Mouse (Mus musculus) cortical plate, adult 2 months (tissue): ENCODE results near the gene Lsp1. TPM values are rescaled to one million over a fixed set of nuclear protein-coding genes. Genes with fewer than 3 reads are reported as not detected.

Experiments
- H3K27ac ChIP-seq: fragments of 200-500 bp; 2 replicates; pipeline ENCODE4 v1.5.1; 2012; ENCODE audit warnings: low read length, control low read depth, inconsistent platforms; ENCODE audit not compliant: insufficient read depth
- H3K4me1 ChIP-seq: fragments of 200-500 bp; 2 replicates; pipeline ENCODE4 v1.6.1; 2011; ENCODE audit warnings: low read length; ENCODE audit not compliant: control insufficient read depth, insufficient read depth
- H3K4me3 ChIP-seq: fragments of 200-500 bp; 2 replicates; pipeline ENCODE4 v1.5.1; 2011; ENCODE audit warnings: mild to moderate bottlenecking, low read length, control low read depth; ENCODE audit not compliant: insufficient read depth
- CTCF ChIP-seq: fragments of 200-500 bp; IDR thresholded peaks from 2 replicates; pipeline ENCODE4 v1.5.1; 2011; ENCODE audit warnings: mild to moderate bottlenecking, control low read depth, low read length; ENCODE audit not compliant: insufficient read depth; ENCODE audit errors: extremely low read depth
- POLR2A ChIP-seq: fragments of 200-500 bp; IDR thresholded peaks from 2 replicates; pipeline ENCODE4 v1.6.1; 2011; ENCODE audit warnings: mild to moderate bottlenecking, low read length, control low read depth; ENCODE audit not compliant: insufficient read depth; ENCODE audit errors: extremely low read depth
- polyA plus RNA-seq: library from polyadenylated mRNA; depleted of rRNA; stranded (reverse); fragments of >200 nt; gene quantifications from 2 replicates; pipeline ENCODE4 v1.2.3, GENCODE M21; 2012

Lsp1 gene
- polyA plus RNA-seq, 1 experiment = 10.2 TPM

DNA sequence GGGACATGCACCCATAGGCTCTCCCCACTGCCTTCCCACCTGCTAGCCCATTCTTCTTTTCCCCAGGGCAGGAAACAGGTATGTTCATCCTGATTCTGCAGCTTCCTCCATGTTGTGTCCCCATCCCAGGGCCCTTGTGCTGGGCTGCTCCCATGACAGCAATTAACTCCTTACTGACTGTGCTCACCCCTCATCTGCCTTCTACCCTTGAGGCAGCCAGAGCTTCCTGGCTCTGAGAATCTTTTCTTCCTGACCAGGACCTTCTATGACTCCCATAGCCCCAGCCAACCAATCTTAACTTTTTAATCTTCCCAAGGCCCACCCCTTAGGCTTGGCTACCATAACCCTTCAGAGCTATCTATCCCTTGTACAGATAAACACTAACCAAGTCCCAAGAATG is 18.7 kb downstream of the Lsp1 start:
- TF ChIP-seq POLR2A (no peak), CTCF (no peak)
- Histone ChIP-seq H3K27ac (no peak overlapping the region), H3K4me3 (no peak overlapping the region), H3K4me1 (no peaks in the 10 kb centered on the region)

DNA sequence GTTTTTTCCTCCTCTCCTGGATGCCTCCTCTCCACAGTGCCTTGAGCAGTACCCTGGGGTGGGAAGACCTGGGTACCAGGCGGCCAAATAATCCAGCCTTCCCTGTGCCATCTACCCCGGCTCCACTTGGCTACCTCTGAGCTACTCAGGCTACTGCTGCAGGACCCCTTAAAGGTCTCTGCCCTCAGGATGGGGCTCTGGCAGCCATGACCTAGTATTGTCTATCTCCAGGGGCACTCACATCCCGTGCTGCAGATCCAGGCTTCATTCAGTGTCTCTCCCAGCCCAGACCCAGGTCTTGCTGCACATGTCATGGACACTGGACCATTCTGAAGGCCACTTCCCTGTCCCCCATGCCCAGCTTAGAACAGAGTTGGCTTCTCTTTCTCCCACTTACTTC is 19.3 kb downstream of the Lsp1 start:
- Histone ChIP-seq H3K4me1 (no peaks in the 10 kb centered on the region), H3K4me3 (no peak overlapping the region), H3K27ac (no peak overlapping the region)
- TF ChIP-seq CTCF (no peak), POLR2A (no peak)

DNA sequence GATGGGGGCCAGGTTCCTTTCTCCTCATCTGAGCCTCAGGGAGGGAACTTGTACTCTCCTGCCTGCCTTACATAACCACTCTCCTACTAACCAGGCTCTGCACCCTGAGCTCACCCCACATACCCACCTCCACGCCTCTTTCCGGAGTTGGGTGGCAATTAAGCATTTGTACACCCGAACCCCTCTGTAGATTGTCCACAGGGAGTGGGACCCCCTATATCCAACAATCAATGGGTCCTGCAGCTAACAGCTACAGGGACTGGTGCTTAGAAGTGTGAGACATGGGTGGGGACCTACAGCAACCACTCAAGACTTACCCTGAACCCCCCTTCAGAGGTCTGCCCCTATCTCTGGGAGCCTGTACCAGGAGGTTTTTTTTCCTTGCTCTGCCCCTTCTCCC is 20.1 kb downstream of the Lsp1 start:
- H3K27ac ChIP-seq = no peak overlapping the region
- no peak overlapping the region for H3K4me3 ChIP-seq
- no peaks in the 10 kb centered on the region for H3K4me1 ChIP-seq
- TF ChIP-seq CTCF (no peak), POLR2A (no peak)

DNA sequence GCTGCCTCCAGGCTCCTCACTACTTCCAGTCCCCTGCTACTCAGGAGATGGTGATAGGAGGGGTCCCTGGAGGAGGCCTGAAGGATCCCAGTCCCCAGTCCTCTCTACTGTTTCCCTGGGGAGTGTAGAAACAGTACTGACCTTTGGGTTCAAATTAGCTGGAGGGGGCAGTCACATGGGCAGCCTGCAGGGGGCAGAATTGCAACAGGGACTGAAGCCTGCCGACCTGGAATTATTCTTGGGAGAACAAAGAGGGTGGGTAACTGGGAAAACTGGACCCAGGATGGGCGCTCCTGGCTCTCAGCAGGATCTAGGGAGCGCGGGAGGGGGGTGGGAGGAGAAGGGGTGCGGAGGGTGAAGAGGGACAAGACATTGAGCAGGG is 20.6 kb downstream of the Lsp1 start:
- H3K4me1 ChIP-seq = no peaks in the 10 kb centered on the region
- no peak overlapping the region for H3K4me3 ChIP-seq
- no peak overlapping the region for H3K27ac ChIP-seq
- TF ChIP-seq CTCF (peak; percentile 35), POLR2A (no peak)

DNA sequence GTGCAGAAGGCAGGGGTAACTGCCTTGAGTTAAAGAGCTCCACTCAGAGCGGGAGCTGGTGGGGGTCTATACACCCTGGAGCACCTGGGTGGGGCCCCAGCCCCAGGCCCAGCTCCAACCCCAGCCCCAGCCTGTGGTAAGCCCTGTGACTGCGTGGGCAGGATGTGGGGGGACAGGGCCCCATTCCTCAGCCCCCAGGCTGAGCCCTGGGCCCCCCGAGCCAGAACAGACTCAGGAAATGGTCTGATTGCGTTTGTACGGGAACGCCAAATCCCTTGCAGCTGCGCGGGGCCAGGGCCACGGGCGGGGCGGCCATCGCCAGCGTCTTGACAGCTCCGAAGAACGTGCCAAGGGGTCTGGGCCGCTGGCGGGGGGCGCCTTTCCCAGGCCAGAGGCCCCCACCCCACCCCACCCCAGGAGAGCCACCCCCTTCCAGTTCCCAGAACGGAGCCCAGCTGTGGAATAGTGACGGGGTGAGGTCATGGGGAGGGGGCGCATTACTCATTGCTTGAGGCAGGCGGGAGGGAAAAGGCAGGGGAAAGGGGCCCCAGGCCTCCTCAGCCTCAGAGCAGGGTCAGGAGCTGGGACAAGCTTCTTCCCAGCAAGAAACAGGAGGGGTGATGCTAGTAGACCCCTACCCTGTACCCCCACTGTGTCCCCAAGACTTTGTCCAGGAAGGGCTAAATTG is 21.1 kb downstream of the Lsp1 start:
- H3K27ac ChIP-seq = no peak overlapping the region
- no peaks in the 10 kb centered on the region for H3K4me1 ChIP-seq
- no peak overlapping the region for H3K4me3 ChIP-seq
- no peak for TF ChIP-seq CTCF
- TF ChIP-seq POLR2A = no peak

DNA sequence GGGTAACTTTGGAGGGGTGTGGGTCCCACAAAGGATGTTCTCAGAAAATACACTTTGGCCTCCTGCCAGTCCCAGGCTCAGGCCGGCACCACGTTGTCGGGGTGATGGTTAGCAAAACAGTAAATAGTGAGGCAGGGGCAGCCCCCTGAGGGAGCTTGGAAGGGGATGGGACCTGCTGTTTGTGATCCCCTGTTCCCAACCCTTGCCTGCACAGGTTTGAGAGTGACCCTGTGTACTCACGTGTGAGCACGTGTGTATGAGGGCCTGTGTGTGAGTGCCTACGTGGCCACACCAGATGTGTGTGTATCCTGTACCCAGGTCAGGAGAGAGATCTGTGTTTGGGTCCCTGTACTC is 21.6 kb downstream of the Lsp1 start:
- no peak for TF ChIP-seq POLR2A
- TF ChIP-seq CTCF = no peak
- no peak overlapping the region for H3K4me3 ChIP-seq
- no peaks in the 10 kb centered on the region for H3K4me1 ChIP-seq
- H3K27ac ChIP-seq = no peak overlapping the region

DNA sequence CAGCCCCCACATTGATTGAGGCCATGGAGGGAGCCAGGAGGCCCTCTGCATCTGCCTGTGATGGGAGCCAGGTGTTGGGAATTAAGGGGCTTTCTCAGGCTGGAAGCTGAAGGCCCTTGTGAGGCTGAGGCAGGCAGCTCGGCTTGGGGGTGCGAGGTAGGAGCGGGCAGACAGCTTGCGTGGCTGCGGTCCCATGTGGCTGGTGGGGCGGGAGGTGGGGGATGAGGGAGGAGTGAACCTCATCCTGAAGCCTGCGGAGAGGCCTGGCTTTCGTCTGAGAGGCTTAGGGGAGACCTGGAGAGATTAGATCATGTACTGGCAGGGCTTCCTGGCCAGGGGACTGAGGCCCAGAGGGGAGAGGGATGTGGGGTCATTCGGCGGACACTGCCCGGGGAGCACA is 22.5 kb downstream of the Lsp1 start:
- TF ChIP-seq POLR2A (no peak), CTCF (no peak)
- no peaks in the 10 kb centered on the region for H3K4me1 ChIP-seq
- H3K4me3 ChIP-seq = no peak overlapping the region
- H3K27ac ChIP-seq = no peak overlapping the region

DNA sequence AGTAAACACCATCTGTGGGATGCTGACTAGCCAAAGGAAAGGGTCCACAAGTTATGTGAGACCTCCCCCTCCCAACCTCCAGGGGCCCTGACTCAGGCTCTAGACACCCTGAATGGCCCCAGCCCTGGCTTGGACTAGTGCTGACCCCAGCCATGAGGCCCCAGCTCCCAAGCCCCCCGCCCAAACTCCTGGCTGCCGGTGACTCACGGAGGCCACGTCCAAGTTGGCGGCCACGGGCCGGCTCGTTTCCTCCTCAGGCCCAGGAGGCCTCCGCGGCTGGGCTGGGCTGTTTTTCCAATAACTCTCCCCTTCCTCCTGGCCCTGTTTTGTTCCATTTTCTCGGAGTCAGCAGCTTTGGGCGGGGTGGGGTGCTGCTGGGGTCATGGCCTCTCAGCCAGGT is 24.2 kb downstream of the Lsp1 start:
- H3K27ac ChIP-seq = no peak overlapping the region
- H3K4me1 ChIP-seq = no peaks in the 10 kb centered on the region
- no peak for TF ChIP-seq CTCF
- TF ChIP-seq POLR2A = no peak
- no peak overlapping the region for H3K4me3 ChIP-seq

DNA sequence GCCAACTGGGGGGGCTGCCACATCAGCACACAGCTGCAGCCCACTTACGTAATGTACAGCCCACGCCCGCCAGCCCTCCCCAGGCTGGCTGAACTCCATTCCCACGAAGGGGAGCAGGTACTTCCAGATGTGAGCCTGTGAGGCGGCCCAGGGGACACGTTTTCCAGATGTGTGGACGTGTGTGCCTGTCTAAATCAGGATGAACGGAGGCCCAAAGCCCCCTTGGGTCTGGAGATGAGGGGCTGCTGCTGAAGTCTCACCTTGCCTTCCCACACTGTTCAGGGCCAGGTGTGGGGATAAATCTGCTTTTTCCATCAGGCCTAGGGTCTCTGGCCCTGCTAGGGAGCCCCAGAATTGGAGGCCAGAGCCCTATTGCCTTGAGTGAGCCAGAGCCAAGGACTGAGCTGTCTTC is 26.1 kb downstream of the Lsp1 start:
- Histone ChIP-seq H3K4me1 (no peaks in the 10 kb centered on the region), H3K4me3 (no peak overlapping the region), H3K27ac (no peak overlapping the region)
- TF ChIP-seq POLR2A (no peak), CTCF (no peak)

DNA sequence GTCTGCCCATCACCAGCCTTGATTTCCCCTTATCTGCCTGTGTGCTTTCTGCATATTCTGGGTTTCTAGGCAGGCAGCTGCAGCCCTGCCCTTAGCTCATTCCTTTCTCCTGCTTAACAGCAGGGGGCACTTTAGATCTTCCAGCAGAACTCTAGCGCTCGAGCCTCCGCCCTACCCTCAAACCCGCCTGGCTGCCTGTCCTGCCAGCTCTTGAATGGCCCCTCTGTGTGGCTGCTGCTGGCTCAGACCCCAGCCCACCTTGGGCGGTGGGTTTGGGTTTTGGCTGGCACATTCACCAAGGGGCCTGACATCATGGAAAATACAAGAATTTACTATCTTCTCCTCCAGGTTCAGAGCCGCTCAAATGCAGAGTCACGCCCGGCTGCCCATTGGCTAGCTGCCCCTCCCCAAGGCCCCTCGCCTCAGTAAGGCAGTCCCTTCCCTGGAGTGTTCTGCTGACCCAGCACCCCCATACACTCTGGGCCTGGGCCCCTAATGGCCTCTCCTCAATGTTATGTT is 26.8 kb downstream of the Lsp1 start:
- H3K27ac ChIP-seq = no peak overlapping the region
- TF ChIP-seq POLR2A = no peak
- peak; percentile 53 for TF ChIP-seq CTCF

More for the DNA sequence above, 26.8 kb downstream of the Lsp1 start:
- Histone ChIP-seq H3K4me3 (no peak overlapping the region), H3K4me1 (no peaks in the 10 kb centered on the region)
